Mouse (Mus musculus) A20 (cell line): Measurements from ENCODE around the gene Bfsp1.

Experiments used
- DNase-seq: peaks from one replicate; pipeline ENCODE4 v3.0.0-alpha.2; 2011; ENCODE audit warnings: low read depth, low spot score

The Bfsp1 gene

GRCm38 (mm10) chr2:143801097-143801496 lies 61.9 kb downstream of the Bfsp1 start:
- no peak for DNase-seq

- DNase-seq: no peak
Observed at GRCm38 (mm10) chr2:143796335-143797013, 66.5 kb downstream of the Bfsp1 start.

GRCm38 (mm10) chr2:143795858-143796257 lies 67.1 kb downstream of the Bfsp1 start:
- DNase-seq: no peak

GRCm38 (mm10) chr2:143789911-143790310 lies 73.1 kb downstream of the Bfsp1 start:
- no peak for DNase-seq

GRCm38 (mm10) chr2:143780310-143780709 lies 82.7 kb downstream of the Bfsp1 start:
- DNase-seq: no peak
